Mouse (Mus musculus) liver, embryonic 11.5 days (tissue): ENCODE data around the gene Glipr2. TPM values are rescaled to one million over a fixed set of nuclear protein-coding genes. Genes with fewer than 3 reads are reported as not detected.
A peak's percentile ranks its signal among the peaks of the same experiment; 100 is the strongest.

ENCODE experiments used
- ATAC-seq: fragments of 200-750 bp; cut with Nextera tagmentation; replicated peaks from 2 replicates; pipeline ENCODE4 v1.8.0; 2017; ENCODE audit warnings: moderate number of reproducible peaks, mild to moderate bottlenecking, moderate TSS enrichment, moderate library complexity; ENCODE audit not compliant: low FRiP score
- DNase-seq: peaks from one replicate; pipeline ENCODE4 v3.0.0-alpha.2; 2017; ENCODE audit warnings: low spot score
- H3K27ac ChIP-seq: fragments of 300-500 bp; sonication (generic); 2 replicates; pipeline ENCODE4 v1.5.1; 2014; ENCODE audit warnings: mild to moderate bottlenecking, low read depth, low read length, control low read depth
- H3K27me3 ChIP-seq: fragments of 300-500 bp; sonication (generic); replicated peaks from 2 replicates; pipeline ENCODE4 v1.6.1; 2014; ENCODE audit warnings: low read length, mixed read lengths; ENCODE audit not compliant: control insufficient read depth, insufficient read depth
- H3K36me3 ChIP-seq: fragments of 300-500 bp; sonication (generic); 2 replicates; pipeline ENCODE4 v1.6.1; 2014; ENCODE audit warnings: mild to moderate bottlenecking, low read length, moderate library complexity, mixed read lengths; ENCODE audit not compliant: control insufficient read depth, insufficient read depth
- H3K4me1 ChIP-seq: fragments of 300-500 bp; sonication (generic); replicated peaks from 2 replicates; pipeline ENCODE4 v1.6.1; 2014; ENCODE audit warnings: low read length, mixed read lengths; ENCODE audit not compliant: control insufficient read depth, insufficient read depth
- H3K4me2 ChIP-seq: fragments of 300-500 bp; sonication (generic); 2 replicates; pipeline ENCODE4 v1.6.1; 2014; ENCODE audit warnings: mild to moderate bottlenecking, control low read depth, moderate library complexity
- H3K4me3 ChIP-seq: fragments of 300-500 bp; sonication (generic); 2 replicates; pipeline ENCODE4 v1.5.1; 2014; ENCODE audit warnings: low read depth, low read length, control low read depth
- H3K9ac ChIP-seq: fragments of 300-500 bp; sonication (generic); 2 replicates; pipeline ENCODE4 v1.6.1; 2014; ENCODE audit warnings: low read depth, low read length, control low read depth
- H3K9me3 ChIP-seq: fragments of 300-500 bp; sonication (generic); 2 replicates; pipeline ENCODE4 v1.6.1; 2016; ENCODE audit warnings: low read length, inconsistent platforms, mixed read lengths; ENCODE audit not compliant: control insufficient read depth
- WGBS: fragments of 180-500 bp; shearing (Covaris S2); extraction: QIAGEN DNeasy Blood & Tissue Kit; methylation state at CpG from one replicate; pipeline ENCODE4 v1.1.7; 2014; 5-methylcytosine and 5-hydroxymethylcytosine counted together
- polyA plus RNA-seq: library from polyadenylated mRNA; unstranded; fragments of >200 nt; fragmentation: Nextera tagmentation; extraction: Ambion mirVana; gene quantifications from 2 replicates; pipeline ENCODE4 v1.2.1, GENCODE M21; 2014

Gene Glipr2
- polyA plus RNA-seq, 1 experiment from 2014 or later, result 71.4 TPM

DNA sequence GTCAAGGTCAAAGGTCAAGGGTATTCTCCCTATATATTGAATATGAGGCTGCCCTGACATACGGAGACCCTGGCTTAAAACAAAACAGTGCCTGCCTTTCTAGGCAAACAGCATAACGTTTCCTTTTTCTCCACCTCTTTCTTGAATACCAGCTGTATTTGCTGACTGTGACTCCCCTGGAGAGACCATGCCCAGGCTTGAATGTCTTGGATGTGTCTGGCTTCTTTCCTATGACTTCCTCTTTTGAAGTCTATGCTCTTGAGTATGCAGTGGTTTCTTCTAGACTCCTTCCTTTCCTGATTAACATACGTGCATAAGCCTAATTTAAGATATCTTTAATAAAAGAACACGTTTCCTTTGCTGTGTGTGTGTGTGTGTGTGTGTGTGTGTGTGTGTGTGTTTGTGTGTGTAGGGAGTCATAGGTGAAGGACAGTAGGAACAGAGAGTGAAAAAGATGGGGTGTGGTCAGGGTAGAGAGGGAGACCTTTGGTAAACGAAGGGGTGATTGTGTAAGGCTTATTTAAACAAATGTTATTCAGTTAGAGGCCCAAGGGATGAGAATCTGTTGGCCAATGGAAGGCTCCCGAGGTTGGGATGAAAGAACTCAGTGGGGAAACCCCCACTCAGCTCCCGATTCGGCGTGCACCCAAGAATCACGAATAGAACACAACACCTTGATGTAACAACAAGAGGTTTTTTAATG, 17.9 kb downstream of the Glipr2 start:
- H3K27me3 ChIP-seq, result no peaks in the 10 kb centered on the region
- no peak overlapping the region for H3K4me2 ChIP-seq
- H3K9me3 ChIP-seq, result no peaks in the 10 kb centered on the region
- peaks cover 3% of the 10 kb centered on the region; the same call in 1 of the 2 replicates for H3K36me3 ChIP-seq
- WGBS, result 62% methylated on average over 10 of the region's 10 CpGs
- ATAC-seq, result no peak; the same call in 1 of the 2 replicates
- H3K27ac ChIP-seq, result peak overlapping the region; percentile 36
- H3K4me3 ChIP-seq, result no peak overlapping the region
- peaks cover 33% of the 10 kb centered on the region for H3K4me1 ChIP-seq
- DNase-seq, result no peak
- no peak overlapping the region for H3K9ac ChIP-seq

DNA sequence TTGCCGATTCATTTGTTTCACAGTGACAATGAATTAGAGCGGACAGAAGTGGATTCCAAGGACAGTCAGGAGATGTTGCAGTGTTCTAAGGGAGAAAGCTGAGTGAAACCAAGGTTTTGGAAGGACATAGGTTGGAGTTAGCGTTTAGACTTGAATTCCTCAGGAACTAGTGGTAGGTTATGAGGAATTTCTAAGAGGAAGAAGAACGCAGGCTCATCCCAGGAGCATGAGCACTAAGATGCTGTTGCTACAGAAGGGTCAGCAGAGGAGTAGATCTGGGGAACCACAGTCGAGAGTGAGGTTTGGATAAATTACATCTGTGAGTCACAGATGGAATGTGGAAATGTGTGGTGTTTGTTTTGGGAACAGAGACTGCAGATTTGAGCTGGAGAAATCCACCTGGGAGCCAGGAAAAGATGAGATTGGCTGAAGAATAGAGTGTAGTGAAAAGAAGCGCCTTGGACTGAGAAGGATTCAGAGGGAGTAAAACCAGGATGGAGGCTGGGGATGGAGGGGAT, 19.1 kb downstream of the Glipr2 start:
- Histone ChIP-seq H3K27ac (no peak overlapping the region), H3K9me3 (no peaks in the 10 kb centered on the region), H3K27me3 (no peaks in the 10 kb centered on the region), H3K4me3 (no peak overlapping the region), H3K9ac (no peak overlapping the region), H3K36me3 (peaks cover 3% of the 10 kb centered on the region; the same call in 1 of the 2 replicates), H3K4me2 (no peak overlapping the region), H3K4me1 (peaks cover 31% of the 10 kb centered on the region)
- DNase-seq (no peak), ATAC-seq (no peak)
- WGBS, result 89% methylated on average over 6 of the region's 6 CpGs

DNA sequence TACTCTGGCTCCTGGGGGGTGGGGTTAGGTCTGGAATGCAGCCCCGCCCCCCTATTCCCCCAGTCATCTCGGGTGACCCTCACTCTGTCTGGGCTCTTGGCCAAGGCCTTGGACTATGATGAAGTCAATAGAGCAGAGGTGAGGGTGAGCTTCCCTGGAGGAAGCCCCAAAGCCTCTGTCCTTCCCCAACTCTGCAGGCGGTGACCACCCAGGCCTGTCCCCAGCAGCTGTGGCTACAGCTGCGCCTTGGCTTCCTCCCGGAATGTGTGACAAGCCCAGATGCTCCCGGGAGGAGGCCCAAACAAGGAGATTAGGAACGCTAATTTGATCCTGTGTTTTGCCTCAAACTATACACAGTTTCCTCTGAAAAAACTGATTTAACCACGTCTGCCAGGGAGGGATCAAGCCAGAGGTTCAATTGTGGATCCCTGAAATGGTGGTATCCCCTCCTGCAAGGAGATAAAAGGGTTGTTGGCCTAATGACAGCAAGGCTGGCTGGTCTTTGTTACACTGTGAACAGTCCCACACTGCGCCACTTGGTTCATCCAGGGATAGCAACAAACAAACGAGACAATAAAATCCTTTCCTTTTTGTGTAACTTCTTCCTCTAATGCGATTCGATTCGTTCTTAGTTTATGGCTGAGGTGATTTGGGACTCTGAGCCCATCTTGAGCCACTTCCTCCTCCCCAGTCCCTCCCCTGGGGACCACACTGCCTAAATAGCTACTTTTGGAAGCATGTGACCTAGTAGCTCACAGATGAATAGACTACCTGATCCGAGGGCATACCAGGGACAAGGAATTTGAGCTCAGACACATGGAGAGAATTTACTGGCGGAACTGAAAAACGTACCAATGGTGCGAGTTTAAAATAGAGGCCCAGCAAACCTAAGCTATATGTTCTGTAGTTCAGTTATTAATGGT, 21.6 kb downstream of the Glipr2 start:
- no peak for ATAC-seq
- Histone ChIP-seq H3K36me3 (peaks cover 3% of the 10 kb centered on the region; the same call in 1 of the 2 replicates), H3K4me1 (peaks cover 19% of the 10 kb centered on the region), H3K27me3 (no peaks in the 10 kb centered on the region), H3K4me3 (no peak overlapping the region), H3K9ac (no peak overlapping the region), H3K9me3 (no peaks in the 10 kb centered on the region), H3K4me2 (no peak overlapping the region), H3K27ac (no peak overlapping the region; the same call in 1 of the 2 replicates)
- 54% methylated on average over 17 of the region's 17 CpGs for WGBS
- no peak for DNase-seq

DNA sequence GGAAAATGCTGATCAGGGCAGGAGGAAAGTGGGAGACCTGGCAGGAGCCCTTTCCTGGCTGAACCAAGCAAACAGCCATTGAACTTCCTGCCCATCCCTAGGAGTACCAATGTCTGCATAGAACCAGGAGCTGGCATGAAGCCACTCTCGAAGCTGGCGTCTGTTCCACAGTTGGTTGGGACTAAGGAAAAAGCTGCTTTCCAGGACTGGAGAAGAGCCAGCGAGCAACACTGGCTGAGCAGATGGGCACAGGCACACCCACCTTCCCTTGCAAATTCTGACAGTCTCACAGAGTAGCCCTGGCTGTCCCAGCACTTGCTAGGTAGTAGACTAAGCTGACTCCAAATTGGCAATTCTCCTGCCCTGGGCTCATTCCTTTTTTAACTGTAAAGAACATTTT, 22.5 kb downstream of the Glipr2 start:
- Histone ChIP-seq H3K27ac (no peak overlapping the region), H3K9me3 (no peaks in the 10 kb centered on the region), H3K27me3 (no peaks in the 10 kb centered on the region), H3K4me1 (peaks cover 15% of the 10 kb centered on the region), H3K4me3 (no peak overlapping the region), H3K4me2 (no peak overlapping the region), H3K9ac (no peak overlapping the region), H3K36me3 (peaks cover 3% of the 10 kb centered on the region; the same call in 1 of the 2 replicates)
- ATAC-seq (no peak), DNase-seq (no peak)
- WGBS, result 98% methylated on average over 3 of the region's 3 CpGs

DNA sequence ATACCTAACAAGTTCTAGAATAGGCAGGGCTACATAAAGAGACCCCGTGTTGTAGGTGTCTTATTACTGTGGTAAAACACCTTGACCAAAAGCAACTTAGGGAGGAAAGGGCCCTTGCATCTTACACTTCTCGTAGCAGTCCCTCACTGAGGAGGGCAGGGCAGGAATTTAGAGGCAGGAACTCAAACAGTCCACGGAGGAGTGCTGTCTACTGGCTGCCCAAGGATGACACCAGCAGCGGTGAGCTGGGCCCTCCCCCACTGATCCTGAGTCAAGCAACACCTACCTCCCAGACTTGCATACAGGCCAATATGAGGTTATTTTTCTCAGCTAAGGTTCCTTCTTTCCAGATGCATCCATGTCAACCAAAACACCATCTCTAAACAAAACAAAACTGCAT, 23.0 kb downstream of the Glipr2 start:
- ATAC-seq, result no peak
- Histone ChIP-seq H3K9me3 (no peaks in the 10 kb centered on the region), H3K9ac (no peak overlapping the region), H3K4me1 (peaks cover 12% of the 10 kb centered on the region), H3K27me3 (no peaks in the 10 kb centered on the region), H3K36me3 (peaks cover 3% of the 10 kb centered on the region; the same call in 1 of the 2 replicates), H3K4me2 (no peak overlapping the region), H3K4me3 (no peak overlapping the region), H3K27ac (no peak overlapping the region)
- 77% methylated on average over 4 of the region's 4 CpGs for WGBS
- no peak for DNase-seq

DNA sequence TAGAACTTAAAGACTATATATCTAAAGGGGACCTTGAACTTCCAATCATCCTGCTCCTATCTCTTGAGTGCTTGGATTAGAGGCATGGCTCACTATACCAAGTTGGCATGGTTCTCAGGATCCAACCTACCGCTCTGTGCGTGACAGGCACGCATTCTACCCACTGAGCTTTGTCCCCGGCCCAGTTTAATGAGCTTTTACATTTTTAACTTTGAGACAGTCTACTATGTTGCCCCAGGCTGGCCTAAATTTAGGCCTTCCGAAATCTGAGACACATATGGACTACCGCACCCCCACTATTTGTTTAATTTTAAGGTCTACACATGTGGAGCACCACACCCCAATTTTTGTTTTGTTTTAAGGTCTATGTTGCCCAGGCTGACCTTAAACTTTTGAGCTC, 23.6 kb downstream of the Glipr2 start:
- Histone ChIP-seq H3K27me3 (no peaks in the 10 kb centered on the region), H3K27ac (no peak overlapping the region), H3K4me2 (no peak overlapping the region), H3K9me3 (no peaks in the 10 kb centered on the region), H3K36me3 (peaks cover 3% of the 10 kb centered on the region; the same call in 1 of the 2 replicates), H3K9ac (no peak overlapping the region), H3K4me3 (no peak overlapping the region), H3K4me1 (peaks cover 11% of the 10 kb centered on the region)
- DNase-seq, result no peak
- WGBS, result 94% methylated on average over 6 of the region's 6 CpGs
- no peak for ATAC-seq

DNA sequence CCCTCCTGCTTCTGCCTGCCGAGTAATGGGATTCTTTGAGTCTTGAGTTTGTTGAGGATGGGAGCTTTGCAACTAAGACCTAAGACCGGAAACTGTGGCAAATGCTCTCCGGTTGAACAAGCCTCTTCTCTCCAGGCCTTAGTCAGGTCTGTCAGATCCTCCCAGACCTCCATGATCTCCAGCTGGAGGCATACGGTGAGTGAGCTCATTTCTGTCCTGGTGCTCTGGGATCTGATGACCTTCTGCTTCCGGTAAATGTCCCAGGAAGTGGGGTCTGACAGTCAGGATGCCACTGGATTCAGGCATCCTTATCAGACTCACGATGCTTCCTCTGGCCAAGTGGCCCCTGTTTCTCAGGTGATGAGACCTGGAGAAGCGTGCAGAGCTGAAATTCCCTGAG, 24.1 kb downstream of the Glipr2 start:
- Histone ChIP-seq H3K36me3 (peaks cover 3% of the 10 kb centered on the region; the same call in 1 of the 2 replicates), H3K27ac (no peak overlapping the region), H3K4me2 (no peak overlapping the region), H3K4me1 (peaks cover 10% of the 10 kb centered on the region), H3K4me3 (no peak overlapping the region), H3K9ac (no peak overlapping the region), H3K27me3 (no peaks in the 10 kb centered on the region), H3K9me3 (no peaks in the 10 kb centered on the region)
- ATAC-seq, result no peak
- WGBS, result 71% methylated on average over 7 of the region's 7 CpGs
- DNase-seq, result no peak

DNA sequence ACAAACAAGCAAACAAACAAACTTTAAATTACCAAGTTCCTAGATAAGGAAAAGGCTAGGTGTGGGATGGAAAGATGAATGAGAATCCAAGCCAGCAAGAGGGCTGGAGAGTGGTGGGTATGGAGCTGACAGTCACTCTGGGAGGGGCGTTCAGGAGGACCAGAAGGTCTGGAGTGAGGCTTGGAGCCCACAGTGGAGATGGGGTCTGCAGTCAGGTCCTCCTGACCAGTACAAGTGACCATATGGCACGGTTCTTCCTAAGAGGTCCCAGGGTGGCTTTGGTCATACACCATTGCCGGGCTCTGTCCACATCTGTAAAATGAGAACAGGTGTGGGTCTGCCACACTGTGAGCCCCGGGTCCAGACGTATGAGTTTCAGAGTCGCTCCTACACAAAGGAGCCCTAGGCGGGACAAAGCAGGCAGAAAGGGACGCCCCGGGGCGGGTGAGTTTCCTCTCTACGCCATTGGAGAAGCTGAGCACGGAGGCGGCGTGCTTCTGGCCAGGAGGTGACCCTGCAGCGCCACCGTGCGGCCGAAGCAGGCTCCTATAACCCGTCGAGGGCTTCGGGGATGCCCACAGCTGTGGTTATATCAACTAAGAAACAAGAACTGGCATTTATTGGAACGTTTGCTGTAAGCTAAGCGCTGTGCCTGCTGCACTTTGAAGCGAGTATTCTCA, 25.0 kb downstream of the Glipr2 start:
- peaks cover 3% of the 10 kb centered on the region; the same call in 1 of the 2 replicates for H3K36me3 ChIP-seq
- no peaks in the 10 kb centered on the region for H3K9me3 ChIP-seq
- no peaks in the 10 kb centered on the region for H3K27me3 ChIP-seq
- WGBS, result 1% methylated on average over 24 of the region's 24 CpGs
- DNase-seq (peak; percentile 91), ATAC-seq (peak; percentile 92)
- H3K27ac ChIP-seq, result no peak overlapping the region
- peak overlapping the region; percentile 33 for H3K4me3 ChIP-seq
- peak overlapping the region; percentile 65 for H3K9ac ChIP-seq
- peaks cover 10% of the 10 kb centered on the region for H3K4me1 ChIP-seq
- peak overlapping the region; percentile 70 for H3K4me2 ChIP-seq
